Mouse (Mus musculus) right cerebral cortex, postnatal 14 days (tissue): ENCODE measurements at regions not wholly inside any gene's neighbourhood (a gene's known extent, or its start where the extent isn't known, plus 50 kb on each side); places are given as distances from the start of the nearest gene placed in this dataset.

Source experiments
- DNase-seq: peaks from one replicate; pipeline ENCODE4 v3.0.0; 2022

- no peak for DNase-seq
These were observed 447.9 kb upstream of the Adamts9 start for GRCm38 (mm10) chr6:93391166-93391565.

- DNase-seq = no peak
These were observed 428.0 kb upstream of the Adamts9 start for GRCm38 (mm10) chr6:93371341-93371740.

GRCm38 (mm10) chr6:93363846-93364245 lies 420.6 kb upstream of the Adamts9 start:
- no peak for DNase-seq

GRCm38 (mm10) chr6:93353353-93354125 lies 410.2 kb upstream of the Adamts9 start:
- no peak for DNase-seq

- peak; percentile 8 for DNase-seq
These were observed 406.8 kb upstream of the Adamts9 start for GRCm38 (mm10) chr6:93349936-93350700.

- DNase-seq = no peak
These were observed 404.8 kb upstream of the Adamts9 start for GRCm38 (mm10) chr6:93348141-93348540.

- DNase-seq = no peak
These were observed 385.4 kb upstream of the Adamts9 start for GRCm38 (mm10) chr6:93328683-93329082.

GRCm38 (mm10) chr6:93327930-93328329 lies 384.6 kb upstream of the Adamts9 start:
- no peak for DNase-seq

GRCm38 (mm10) chr6:93323881-93324280 lies 380.6 kb upstream of the Adamts9 start:
- DNase-seq = no peak

- no peak for DNase-seq
These were observed 371.3 kb upstream of the Adamts9 start for GRCm38 (mm10) chr6:93314625-93315024.

GRCm38 (mm10) chr6:93305176-93305575 lies 361.9 kb upstream of the Adamts9 start:
- no peak for DNase-seq

GRCm38 (mm10) chr6:93297975-93298374 lies 354.7 kb upstream of the Adamts9 start:
- no peak for DNase-seq

- no peak for DNase-seq
These were observed 348.4 kb upstream of the Adamts9 start for GRCm38 (mm10) chr6:93291711-93292110.

- DNase-seq = no peak
These were observed 345.1 kb upstream of the Adamts9 start for GRCm38 (mm10) chr6:93288421-93288820.

- no peak for DNase-seq
These were observed 342.5 kb upstream of the Adamts9 start for GRCm38 (mm10) chr6:93285796-93286195.

GRCm38 (mm10) chr6:93281530-93281929 lies 338.2 kb upstream of the Adamts9 start:
- DNase-seq = no peak

- no peak for DNase-seq
These were observed 330.7 kb upstream of the Adamts9 start for GRCm38 (mm10) chr6:93273917-93274513.

GRCm38 (mm10) chr6:93272206-93272605 lies 328.9 kb upstream of the Adamts9 start:
- no peak for DNase-seq

- DNase-seq = no peak
These were observed 323.5 kb upstream of the Adamts9 start for GRCm38 (mm10) chr6:93266826-93267225.

GRCm38 (mm10) chr6:93265164-93265563 lies 321.9 kb upstream of the Adamts9 start:
- no peak for DNase-seq

GRCm38 (mm10) chr6:93260827-93261226 lies 317.5 kb upstream of the Adamts9 start:
- DNase-seq = no peak

GRCm38 (mm10) chr6:93257130-93257841 lies 314.0 kb upstream of the Adamts9 start:
- DNase-seq = no peak

- DNase-seq = no peak
These were observed 310.5 kb upstream of the Adamts9 start for GRCm38 (mm10) chr6:93253746-93254145.
